Mouse (Mus musculus) spleen, adult 10 weeks (tissue): ENCODE data around the gene Iqch. TPM values are rescaled to one million over a fixed set of nuclear protein-coding genes. Genes with fewer than 3 reads are reported as not detected.

Experiments
- polyA plus RNA-seq: library from polyadenylated mRNA; stranded (reverse); fragments of 350-450 nt; fragmentation: Illumina TruSeq; extraction: RNeasy Lipid Tissue Mini Kit (QIAGEN cat#74804); gene quantifications from one replicate; pipeline ENCODE4 v1.2.3, GENCODE M21; 2015; ENCODE audit warnings: low replicate concordance; ENCODE audit not compliant: insufficient read depth

Gene Iqch
- polyA plus RNA-seq: 0.11 TPM

GRCm38 (mm10) chr9:63602043-63602939, at the start of gene Iqch, which contains the start of gene Aagab:
TSS of gene Iqch (minus strand) at chr9:63602493.
TSS of gene Aagab (plus strand) at chr9:63602660.

GRCm38 (mm10) chr9:63398611-63399462, 203.5 kb downstream of the Iqch start, which contains the start of gene 2300009A05Rik:
TSS of gene 2300009A05Rik (minus strand) at chr9:63399246.

GRCm38 (mm10) chr9:63377270-63378142, 224.8 kb downstream of the Iqch start, which contains the start of gene Map2k5:
TSS of gene Map2k5 (minus strand) at chr9:63377902.

Other genes with a start within 250 kb of the Iqch start
- 15.4 TPM for gene Map2k5, start 224.6 kb downstream of the Iqch start, polyA plus RNA-seq
- 14.7 TPM for gene 2300009A05Rik, start 203.2 kb downstream of the Iqch start, polyA plus RNA-seq
- 27.1 TPM for gene Aagab, start 167 bp upstream of the Iqch start, polyA plus RNA-seq
- gene Smad3, start 155.5 kb upstream of the Iqch start, polyA plus RNA-seq: 27.7 TPM